Mouse (Mus musculus) ES-Bruce4 (cell line): ENCODE measurements around the gene Slc39a11. TPM values are rescaled to one million over a fixed set of nuclear protein-coding genes. Genes with fewer than 3 reads are reported as not detected.

Experiments
- H3K27ac ChIP-seq: 2 replicates; pipeline ENCODE4 v1.5.1; 2012; ENCODE audit warnings: low read length, inconsistent platforms; ENCODE audit not compliant: insufficient read depth
- H3K27me3 ChIP-seq: 2 replicates; pipeline ENCODE4 v1.6.1; 2012; ENCODE audit warnings: mild to moderate bottlenecking, low read length, inconsistent platforms; ENCODE audit not compliant: control insufficient read depth, poor library complexity, insufficient read depth, severe bottlenecking
- H3K36me3 ChIP-seq: 2 replicates; pipeline ENCODE4 v1.6.1; 2012; ENCODE audit warnings: inconsistent platforms, mild to moderate bottlenecking, low read length, moderate library complexity; ENCODE audit not compliant: control insufficient read depth, poor library complexity, insufficient read depth, severe bottlenecking
- H3K4me1 ChIP-seq: one replicate; pipeline ENCODE4 v1.8.1; 2011; ENCODE audit warnings: low read length; ENCODE audit not compliant: control insufficient read depth, insufficient read depth
- H3K4me3 ChIP-seq: 2 replicates; pipeline ENCODE4 v1.5.1; 2011; ENCODE audit warnings: low read depth, mild to moderate bottlenecking, low read length
- H3K9ac ChIP-seq: 2 replicates; pipeline ENCODE4 v1.6.1; 2012; ENCODE audit warnings: low read depth, mild to moderate bottlenecking, inconsistent platforms; ENCODE audit not compliant: poor library complexity, severe bottlenecking
- H3K9me3 ChIP-seq: replicated peaks from 2 replicates; pipeline ENCODE4 v1.6.1; 2012; ENCODE audit warnings: mild to moderate bottlenecking, low read length, inconsistent platforms; ENCODE audit not compliant: control insufficient read depth, poor library complexity, insufficient read depth, severe bottlenecking
- CTCF ChIP-seq: IDR thresholded peaks from one replicate; pipeline ENCODE4 v1.8.1; 2011; ENCODE audit warnings: low read depth, low read length
- EP300 ChIP-seq: IDR thresholded peaks from 2 replicates; pipeline ENCODE4 v1.6.1; 2011; ENCODE audit warnings: low read depth, low read length; ENCODE audit not compliant: insufficient read depth
- POLR2A ChIP-seq: IDR thresholded peaks from one replicate; pipeline ENCODE4 v1.8.1; 2011; ENCODE audit warnings: low read length; ENCODE audit not compliant: insufficient read depth
- polyA plus RNA-seq: library from polyadenylated mRNA; stranded (reverse); fragments of >200 nt; gene quantifications from 2 replicates; pipeline ENCODE4 v1.2.4, GENCODE M21; 2011; ENCODE audit warnings: low read depth; ENCODE audit not compliant: missing spikeins, insufficient read depth, insufficient read length

Slc39a11 gene
- polyA plus RNA-seq, 1 experiment = 7.4 TPM

- peaks cover 36% of the 10 kb centered on the region for H3K36me3 ChIP-seq
- TF ChIP-seq CTCF (no peak), POLR2A (no peak), EP300 (no peak)
- H3K27me3 ChIP-seq = no peaks in the 10 kb centered on the region
- H3K4me3 ChIP-seq = no peak overlapping the region
- peaks cover 2% of the 10 kb centered on the region for H3K4me1 ChIP-seq
- no peak overlapping the region for H3K27ac ChIP-seq
- no peaks in the 10 kb centered on the region for H3K9me3 ChIP-seq
- no peak overlapping the region for H3K9ac ChIP-seq
Measured at GRCm38 (mm10) chr11:113657221-113657620, 7.3 kb upstream of the Slc39a11 start.

GRCm38 (mm10) chr11:113656511-113656932, 6.6 kb upstream of the Slc39a11 start:
- H3K27ac ChIP-seq = no peak overlapping the region
- H3K27me3 ChIP-seq = no peaks in the 10 kb centered on the region
- H3K9ac ChIP-seq = no peak overlapping the region
- H3K9me3 ChIP-seq = no peaks in the 10 kb centered on the region
- peaks cover 29% of the 10 kb centered on the region for H3K36me3 ChIP-seq
- TF ChIP-seq CTCF (no peak), POLR2A (no peak), EP300 (no peak)
- H3K4me1 ChIP-seq = peaks cover 2% of the 10 kb centered on the region
- no peak overlapping the region for H3K4me3 ChIP-seq

DNA sequence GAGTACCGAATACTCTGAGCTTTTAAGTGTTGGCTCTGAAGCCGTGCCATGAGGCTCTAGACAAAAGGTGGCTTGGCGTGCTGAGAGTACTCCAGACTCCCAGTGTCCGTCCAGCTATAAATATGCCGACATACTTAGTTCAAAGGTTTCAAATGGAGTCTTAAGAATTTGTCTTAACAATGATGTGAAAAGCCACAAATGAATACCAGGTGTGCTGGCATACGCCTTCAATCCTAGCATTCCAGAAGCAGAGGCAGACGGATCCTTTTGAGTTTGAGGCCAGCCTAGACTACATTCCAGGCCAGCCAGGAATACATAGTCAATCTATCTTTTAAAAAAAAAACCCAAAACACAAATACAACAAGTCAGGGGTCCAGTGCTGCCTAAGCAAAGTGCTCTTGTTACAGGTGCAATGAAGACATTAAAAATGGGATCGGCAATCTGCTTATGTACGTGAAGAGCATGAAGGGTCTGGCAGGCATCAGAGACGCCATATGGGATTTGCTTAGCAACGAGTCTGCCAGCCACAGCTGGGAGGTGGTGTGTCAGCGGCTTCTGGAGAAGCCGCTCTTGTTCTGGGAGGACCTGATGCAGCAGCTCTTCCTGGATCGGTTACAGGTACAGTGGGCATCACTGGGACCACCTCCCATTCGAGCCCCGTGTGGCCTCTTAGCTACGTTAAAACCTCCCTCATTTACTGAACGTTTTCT, 4.8 kb upstream of the Slc39a11 start:
- Histone ChIP-seq H3K9ac (no peak overlapping the region), H3K9me3 (no peaks in the 10 kb centered on the region), H3K27me3 (no peaks in the 10 kb centered on the region), H3K4me3 (no peak overlapping the region), H3K27ac (no peak overlapping the region), H3K36me3 (peaks cover 21% of the 10 kb centered on the region), H3K4me1 (peaks cover 4% of the 10 kb centered on the region)
- TF ChIP-seq EP300 = no peak
- no peak for TF ChIP-seq POLR2A
- no peak for TF ChIP-seq CTCF

- TF ChIP-seq CTCF (no peak), POLR2A (no peak), EP300 (no peak)
- Histone ChIP-seq H3K9me3 (no peaks in the 10 kb centered on the region), H3K4me3 (no peak overlapping the region), H3K27me3 (no peaks in the 10 kb centered on the region), H3K27ac (no peak overlapping the region), H3K4me1 (peaks cover 4% of the 10 kb centered on the region), H3K9ac (no peak overlapping the region), H3K36me3 (peaks cover 21% of the 10 kb centered on the region)
Measured at GRCm38 (mm10) chr11:113654105-113654504, 4.2 kb upstream of the Slc39a11 start.

DNA sequence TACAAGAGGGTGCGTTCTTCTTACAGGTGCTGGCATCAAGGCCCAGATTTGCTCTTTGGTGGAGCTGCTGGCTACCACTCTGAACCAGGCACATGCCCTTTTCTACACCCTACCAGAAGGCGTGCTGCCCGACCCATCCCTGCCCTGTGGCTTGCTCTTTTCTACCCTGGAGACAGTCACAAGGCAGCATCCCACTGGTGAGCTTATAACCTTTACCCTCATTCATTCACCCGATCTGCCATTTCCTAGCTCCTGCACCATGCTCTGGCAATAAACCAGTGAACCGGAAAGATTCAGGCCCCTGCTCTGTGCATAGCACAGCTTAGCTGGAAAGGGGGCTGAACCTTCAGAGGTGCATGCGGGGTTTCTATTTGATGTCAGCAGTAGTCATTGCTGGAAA, 2.6 kb upstream of the Slc39a11 start:
- H3K9me3 ChIP-seq = no peaks in the 10 kb centered on the region
- no peak overlapping the region for H3K27ac ChIP-seq
- peaks cover 21% of the 10 kb centered on the region for H3K36me3 ChIP-seq
- peaks cover 4% of the 10 kb centered on the region for H3K4me1 ChIP-seq
- no peak overlapping the region for H3K9ac ChIP-seq
- TF ChIP-seq EP300 = no peak
- H3K27me3 ChIP-seq = no peaks in the 10 kb centered on the region
- H3K4me3 ChIP-seq = no peak overlapping the region

- H3K27me3 ChIP-seq = no peaks in the 10 kb centered on the region
- no peaks in the 10 kb centered on the region for H3K9me3 ChIP-seq
- peaks cover 4% of the 10 kb centered on the region for H3K4me1 ChIP-seq
- H3K9ac ChIP-seq = peak overlapping the region; percentile 28
- peaks cover 21% of the 10 kb centered on the region for H3K36me3 ChIP-seq
- peak overlapping the region; percentile 26 for H3K4me3 ChIP-seq
- TF ChIP-seq CTCF (peak; percentile 75), EP300 (no peak)
- H3K27ac ChIP-seq = peak overlapping the region; percentile 48
Measured at GRCm38 (mm10) chr11:113651907-113652273, 2.0 kb upstream of the Slc39a11 start.
